Comparison of ENCODE assay signal across 16 mouse cellular contexts in genomic region chr16:85290986-85291952, GRCm38 (mm10).
DNase-seq lines count a peak whose midpoint lies in the region; ATAC-seq and TF ChIP-seq lines count a peak whose summit lies in the region.
"Had no signal": no experiment of that assay in that cellular context is flagged by ENCODE, and none has a peak within 500 bp of the region (broad histone marks: within the 10 kb centered on the region; RNA-seq: fewer than 3 reads in every experiment).

No protein-coding gene starts in this region.

- H3K27me3 ChIP-seq in kidney, adult 2 months (replicated peaks; ENCODE audit: control insufficient read depth, insufficient read depth, low read length), result no peaks in the 10 kb centered on the region
- H3K27me3 ChIP-seq in forebrain, embryonic 16.5 days (replicated peaks; ENCODE audit: control insufficient read depth, insufficient read depth, low read length), result no peaks in the 10 kb centered on the region
- no peaks in the 10 kb centered on the region for H3K27me3 ChIP-seq in hindbrain, embryonic 16.5 days (replicated peaks; ENCODE audit: control insufficient read depth, insufficient read depth, low read length)
- no peaks in the 10 kb centered on the region for H3K27me3 ChIP-seq in neural tube, embryonic 14.5 days (ENCODE audit: control insufficient read depth, insufficient read depth, low read length)
- H3K27me3 ChIP-seq: limb, embryonic 15.5 days; megakaryocyte, embryonic 14.5 days had no signal

- H3K4me1 ChIP-seq in kidney, adult 2 months (ENCODE audit: control insufficient read depth, insufficient read depth, low read length), result no peaks in the 10 kb centered on the region
- H3K4me1 ChIP-seq in forebrain, embryonic 16.5 days (replicated peaks; ENCODE audit: control insufficient read depth, insufficient read depth, low read length), result 0 out of 2 replicates have a peak, but pooled peaks cover 2% of the 10 kb centered on the region
- no peaks in the 10 kb centered on the region for H3K4me1 ChIP-seq in hindbrain, embryonic 16.5 days (ENCODE audit: control insufficient read depth, insufficient read depth, low read depth, low read length)
- H3K4me1 ChIP-seq in neural tube, embryonic 14.5 days (ENCODE audit: control insufficient read depth, insufficient read depth, low read length), result no peaks in the 10 kb centered on the region
- H3K4me1 ChIP-seq: limb, embryonic 15.5 days; megakaryocyte, embryonic 14.5 days had no signal

- H3K4me2 ChIP-seq in forebrain, embryonic 16.5 days (ENCODE audit: low read length), result no peak overlapping the region
- H3K4me2 ChIP-seq in hindbrain, embryonic 16.5 days (ENCODE audit: low read length), result no peak overlapping the region
- H3K4me2 ChIP-seq in neural tube, embryonic 14.5 days (ENCODE audit: low read depth, low read length), result no peak overlapping the region
- H3K4me2 ChIP-seq: limb, embryonic 15.5 days had no signal

- ATAC-seq in forebrain, embryonic 16.5 days, result peak; percentile 83
- peak; percentile 72; the same call in 1 of the 2 replicates for ATAC-seq in hindbrain, embryonic 16.5 days
- ATAC-seq in neural tube, embryonic 14.5 days (ENCODE audit: low read depth), result 0 out of 2 replicates have a peak, but pooled peaks have one; percentile 14

- H3K27ac ChIP-seq in kidney, adult 2 months (ENCODE audit: insufficient read depth, low read depth, low read length), result no peak overlapping the region
- H3K27ac ChIP-seq in forebrain, embryonic 16.5 days (ENCODE audit: low read length), result no peak overlapping the region
- no peak overlapping the region for H3K27ac ChIP-seq in hindbrain, embryonic 16.5 days (ENCODE audit: low read depth, low read length)
- no peak overlapping the region for H3K27ac ChIP-seq in neural tube, embryonic 14.5 days (ENCODE audit: low read depth, low read length)
- H3K27ac ChIP-seq: limb, embryonic 15.5 days had no signal

- H3K36me3 ChIP-seq in kidney, adult 2 months (ENCODE audit: control insufficient read depth, insufficient read depth, low read length), result no peaks in the 10 kb centered on the region
- no peaks in the 10 kb centered on the region for H3K36me3 ChIP-seq in forebrain, embryonic 16.5 days (ENCODE audit: control insufficient read depth, insufficient read depth)
- H3K36me3 ChIP-seq in hindbrain, embryonic 16.5 days (ENCODE audit: control insufficient read depth, insufficient read depth, low read length), result no peaks in the 10 kb centered on the region
- no peaks in the 10 kb centered on the region for H3K36me3 ChIP-seq in neural tube, embryonic 14.5 days (ENCODE audit: control insufficient read depth, insufficient read depth, low read length)
- H3K36me3 ChIP-seq: limb, embryonic 15.5 days had no signal

- no peak overlapping the region for H3K4me3 ChIP-seq in kidney, adult 2 months (ENCODE audit: insufficient read depth, low read depth, low read length)
- H3K4me3 ChIP-seq in forebrain, embryonic 16.5 days (replicated peaks; ENCODE audit: low read length), result no peak overlapping the region
- no peak overlapping the region for H3K4me3 ChIP-seq in hindbrain, embryonic 16.5 days (ENCODE audit: low read length)
- H3K4me3 ChIP-seq in neural tube, embryonic 14.5 days (ENCODE audit: low read depth, low read length), result no peak overlapping the region
- H3K4me3 ChIP-seq: limb, embryonic 15.5 days; megakaryocyte, embryonic 14.5 days had no signal

- no peak for TF ChIP-seq CTCF in kidney, adult 2 months (conservative IDR thresholded peaks at IDR 0.05; ENCODE audit: insufficient read depth, insufficient read length, low read depth, low read length)

- 85% methylated on average over 9 of the region's 9 CpGs for WGBS in kidney, adult 2 months
- WGBS in forebrain, embryonic 16.5 days, result 74% methylated on average over 9 of the region's 9 CpGs
- WGBS in hindbrain, embryonic 16.5 days, result 74% methylated on average over 9 of the region's 9 CpGs
- WGBS in neural tube, embryonic 14.5 days, result 73% methylated on average over 9 of the region's 9 CpGs

- peak; percentile 4 for DNase-seq in kidney, adult 2 months
- no peak for DNase-seq in kidney, postnatal 10 days
- no peak for DNase-seq in right cerebral cortex, postnatal 10 days (ENCODE audit: low spot score in 2 of 2)
- no peak for DNase-seq in Muller cell, postnatal 12 days (ENCODE audit: inconsistent ontology term)
- DNase-seq: adrenal gland, postnatal 25 days; cerebellum, adult 8-10 months; gastrocnemius, postnatal 25 days; kidney, adult 8-10 months; kidney, postnatal 36 days; lung, postnatal 10 days; right cerebral cortex, postnatal 4 days had no signal

- H3K9me3 ChIP-seq in forebrain, embryonic 16.5 days (ENCODE audit: control insufficient read depth, low read length), result no peaks in the 10 kb centered on the region
- H3K9me3 ChIP-seq in hindbrain, embryonic 16.5 days (ENCODE audit: control insufficient read depth, low read length), result no peaks in the 10 kb centered on the region
- no peaks in the 10 kb centered on the region for H3K9me3 ChIP-seq in neural tube, embryonic 14.5 days (ENCODE audit: control insufficient read depth, low read length)
- H3K9me3 ChIP-seq: limb, embryonic 15.5 days; megakaryocyte, embryonic 14.5 days had no signal

- H3K9ac ChIP-seq in forebrain, embryonic 16.5 days (replicated peaks; ENCODE audit: low read depth, low read length), result no peak overlapping the region
- no peak overlapping the region for H3K9ac ChIP-seq in hindbrain, embryonic 16.5 days (ENCODE audit: low read depth, low read length)
- no peak overlapping the region for H3K9ac ChIP-seq in neural tube, embryonic 14.5 days (replicated peaks; ENCODE audit: low read depth, low read length)
- H3K9ac ChIP-seq: limb, embryonic 15.5 days had no signal

- TF ChIP-seq POLR2A in kidney, adult 2 months (IDR thresholded peaks at IDR 0.05; ENCODE audit: low read depth, low read length), result no peak

Comparison
In these comparisons a context has a peak if more than half of its experiments do, and no peak if none do; other contexts are left out.
1. ATAC-seq: peak in every context shown above with its lines; median percentile 83 in forebrain, embryonic 16.5 days; 72 in hindbrain, embryonic 16.5 days; 14 in neural tube, embryonic 14.5 days.